Mouse (Mus musculus) Patski (cell line): ENCODE data around the gene Ssbp4. TPM values are rescaled to one million over a fixed set of nuclear protein-coding genes. Genes with fewer than 3 reads are reported as not detected.

Source experiments
- ATAC-seq: fragments of 100-300 bp; one replicate; pipeline ENCODE4 v1.8.0; 2021
- CTCF ChIA-PET: fragments of 350-600 bp; sonication (Branson Sonifier 250); formaldehyde crosslinking; loops from one replicate; lab custom pipeline; 2022; ENCODE audit warnings: inconsistent platforms; lab: Charles Lee
- POLR2A ChIA-PET: fragments of 350-600 bp; sonication (Branson Sonifier 250); formaldehyde crosslinking; loops from one replicate; lab custom pipeline; 2022; ENCODE audit warnings: antibody characterized with exemption, inconsistent platforms; lab: Charles Lee
- DNase-seq: peaks from one replicate; pipeline ENCODE4 v3.0.0-alpha.2; 2011; ENCODE audit warnings: low read depth, low spot score
- H3K27me3 ChIP-seq: fragments of 371-371 bp; one replicate; pipeline ENCODE4 v1.5.1; 2021
- CTCF ChIP-seq: fragments of 100-300 bp; IDR thresholded peaks from one replicate; pipeline ENCODE4 v1.5.1; 2021
- in situ Hi-C: fragments of 300-500 bp; cut with MboI; formaldehyde crosslinking; loops from 3 replicates; pipeline ENCODE4 v1.11.1; 2018; ENCODE audit warnings: low pct_unique_long_range_greater_than_20kb, mixed read lengths
- polyA plus RNA-seq: library from polyadenylated mRNA; unstranded; gene quantifications from one replicate; pipeline ENCODE4 v1.2.3, GENCODE M21; 2021

The Ssbp4 gene
- polyA plus RNA-seq, 1 experiment from 2014 or later: 253 TPM

- no peak for TF ChIP-seq CTCF
- ATAC-seq (no peak), DNase-seq (no peak)
- in situ Hi-C loops: no loop called here
- H3K27me3 ChIP-seq: no peaks in the 10 kb centered on the region
- ChIA-PET POLR2A (interaction anchor here (0.6 to 1.8 kb wide), 3 partner anchors 10 to 58 kb away, joined by 3 to 7 read pairs (median 3); no protein-coding TSS in a partner anchor), CTCF (interaction anchor here (0.8 to 1.8 kb wide), 7 partner anchors 8 to 60 kb away, joined by 3 to 9 read pairs (median 3); no protein-coding TSS in a partner anchor)
Measured at GRCm38 (mm10) chr8:70551558-70552161, 57.0 kb downstream of the Ssbp4 start.

- in situ Hi-C loops: no loop called here
- H3K27me3 ChIP-seq: no peaks in the 10 kb centered on the region
- ChIA-PET CTCF (interaction anchor here (1.5 kb wide), 1 partner anchor 11 kb away, joined by 3 read pairs; no protein-coding TSS in a partner anchor), POLR2A (interaction anchor here (0.6 to 1.9 kb wide), 2 partner anchors 10 to 133 kb away, joined by 4 to 6 read pairs; no protein-coding TSS in a partner anchor)
- DNase-seq: no peak
- TF ChIP-seq CTCF: peak; percentile 42
- ATAC-seq: no peak
Measured at GRCm38 (mm10) chr8:70549412-70550184, 59.1 kb downstream of the Ssbp4 start.

- ATAC-seq: no peak
- CTCF ChIA-PET: no interaction called here
Measured at GRCm38 (mm10) chr8:70547762-70548161, 60.9 kb downstream of the Ssbp4 start.

More at GRCm38 (mm10) chr8:70547762-70548161, 60.9 kb downstream of the Ssbp4 start:
- TF ChIP-seq CTCF: no peak
- in situ Hi-C loops: no loop called here
- DNase-seq: no peak
- no peaks in the 10 kb centered on the region for H3K27me3 ChIP-seq
- POLR2A ChIA-PET: no interaction called here

Other genes starting within 250 kb of the Ssbp4 start
- gene Comp, start 235.3 kb downstream of the Ssbp4 start, polyA plus RNA-seq: 0.36 TPM
- gene Crtc1, start 169.3 kb downstream of the Ssbp4 start, polyA plus RNA-seq: 12.0 TPM
- 27.5 TPM for gene Klhl26, start 131.9 kb downstream of the Ssbp4 start, polyA plus RNA-seq
- gene Tmem59l, start 121.5 kb downstream of the Ssbp4 start, polyA plus RNA-seq: 0.09 TPM
- gene Crlf1, start 115.7 kb downstream of the Ssbp4 start, polyA plus RNA-seq: 29.4 TPM
- gene Rex1bd, start 102.1 kb downstream of the Ssbp4 start, polyA plus RNA-seq: 93.9 TPM
- 662 TPM for gene Uba52, start 98.1 kb downstream of the Ssbp4 start, polyA plus RNA-seq
- 278 TPM for gene Fkbp8, start 81.1 kb downstream of the Ssbp4 start, polyA plus RNA-seq
- 81.4 TPM for gene Kxd1, start 80.9 kb downstream of the Ssbp4 start, polyA plus RNA-seq
- 26.1 TPM for gene Ell, start 69.4 kb downstream of the Ssbp4 start, polyA plus RNA-seq
- gene Isyna1, start 14.5 kb downstream of the Ssbp4 start, polyA plus RNA-seq: 6.4 TPM
- gene Lrrc25, start 7.3 kb upstream of the Ssbp4 start, polyA plus RNA-seq: 0.04 TPM
- gene Gdf15, start 23.6 kb upstream of the Ssbp4 start, polyA plus RNA-seq: 354 TPM
- gene Pgpep1, start 51.5 kb upstream of the Ssbp4 start, polyA plus RNA-seq: 116 TPM
- 189 TPM for gene Lsm4, start 64.4 kb upstream of the Ssbp4 start, polyA plus RNA-seq
- 376 TPM for gene Jund, start 90.1 kb upstream of the Ssbp4 start, polyA plus RNA-seq
- 0.06 TPM for gene Iqcn, start 94.6 kb upstream of the Ssbp4 start, polyA plus RNA-seq
- gene Gm3336, start 109.7 kb upstream of the Ssbp4 start, polyA plus RNA-seq: 1.1 TPM
- 15.0 TPM for gene Pde4c, start 114.8 kb upstream of the Ssbp4 start, polyA plus RNA-seq
- gene Rab3a, start 145.8 kb upstream of the Ssbp4 start, polyA plus RNA-seq: 35.0 TPM
- 85.2 TPM for gene Mpv17l2, start 152.1 kb upstream of the Ssbp4 start, polyA plus RNA-seq
- gene Pik3r2, start 167.8 kb upstream of the Ssbp4 start, polyA plus RNA-seq: 110 TPM
- 30.4 TPM for gene Mast3, start 196.2 kb upstream of the Ssbp4 start, polyA plus RNA-seq
- 0.80 TPM for gene Il12rb1, start 199.6 kb upstream of the Ssbp4 start, polyA plus RNA-seq
- gene Arrdc2, start 230.8 kb upstream of the Ssbp4 start, polyA plus RNA-seq: 6.8 TPM